Mouse (Mus musculus) heart, adult 2 months (tissue): Measurements from ENCODE around the gene Ccnyl1.

Source experiments
- CTCF ChIP-seq: fragments of 200-600 bp; IDR thresholded peaks from 2 replicates; pipeline ENCODE4 v1.8.1; 2022; ENCODE audit warnings: antibody characterized with exemption, mild to moderate bottlenecking, moderate library complexity
- EP300 ChIP-seq: fragments of 200-500 bp; IDR thresholded peaks from 2 replicates; pipeline ENCODE4 v1.6.1; 2011; ENCODE audit warnings: low read depth, low read length, control low read depth; ENCODE audit not compliant: insufficient read depth
- POLR2A ChIP-seq: fragments of 200-500 bp; IDR thresholded peaks from 2 replicates; pipeline ENCODE4 v1.6.1; 2011; ENCODE audit warnings: mild to moderate bottlenecking, low read depth, low read length, control low read depth; ENCODE audit not compliant: insufficient read depth

- TF ChIP-seq POLR2A (no peak), CTCF (no peak), EP300 (no peak)
These were observed 1.3 kb downstream of the Ccnyl1 start for GRCm38 (mm10) chr1:64691581-64691980.
